Mouse (Mus musculus): ENCODE measurements at regions not wholly inside any gene's neighbourhood (a gene's known extent, or its start where the extent isn't known, plus 50 kb on each side); places are given as distances from the start of the nearest gene placed in this dataset.

GRCm38 (mm10) chr3:128723100-128723499 is 476.6 kb upstream of the Pitx2 start:
- intact Hi-C loops (cut with DNase I): no loop called here

- intact Hi-C loops (cut with DNase I): no loop called here
These were observed 479.4 kb upstream of the Pitx2 start for GRCm38 (mm10) chr3:128720276-128720675.

GRCm38 (mm10) chr3:128719226-128719625 is 480.5 kb upstream of the Pitx2 start:
- intact Hi-C loops (cut with DNase I): no loop called here

- intact Hi-C loops (cut with DNase I): no loop called here
These were observed 492.4 kb upstream of the Pitx2 start for GRCm38 (mm10) chr3:128707270-128707669.

- intact Hi-C loops (cut with DNase I): no loop called here
These were observed 531.1 kb upstream of the Pitx2 start for GRCm38 (mm10) chr3:128668468-128669127.

- intact Hi-C loops (cut with DNase I): no loop called here
These were observed 534.5 kb upstream of the Pitx2 start for GRCm38 (mm10) chr3:128665184-128665583.

GRCm38 (mm10) chr3:128636960-128637755 is 562.5 kb upstream of the Pitx2 start:
- intact Hi-C loops (cut with DNase I): no loop called here

GRCm38 (mm10) chr3:128627696-128628095 is 572.0 kb upstream of the Pitx2 start:
- intact Hi-C loops (cut with DNase I): no loop called here

GRCm38 (mm10) chr3:128616675-128617074 is 583.0 kb upstream of the Pitx2 start:
- intact Hi-C loops (cut with DNase I): no loop called here

- intact Hi-C loops (cut with DNase I): no loop called here
These were observed 586.0 kb upstream of the Pitx2 start for GRCm38 (mm10) chr3:128613657-128614056.

GRCm38 (mm10) chr3:128610731-128611130 is 588.9 kb upstream of the Pitx2 start:
- intact Hi-C loops (cut with DNase I): no loop called here

- intact Hi-C loops (cut with DNase I): no loop called here
These were observed 591.0 kb upstream of the Pitx2 start for GRCm38 (mm10) chr3:128608694-128609093.

GRCm38 (mm10) chr3:128575339-128576129 is 624.1 kb upstream of the Pitx2 start:
- intact Hi-C loops (cut with DNase I): no loop called here

- intact Hi-C loops (cut with DNase I): no loop called here
These were observed 629.1 kb upstream of the Pitx2 start for GRCm38 (mm10) chr3:128570551-128570950.

GRCm38 (mm10) chr3:128565386-128565785 is 634.3 kb upstream of the Pitx2 start:
- intact Hi-C loops (cut with DNase I): loop anchor here (2.0 kb wide), 1 partner anchor 21 kb away; no protein-coding TSS in a partner anchor

GRCm38 (mm10) chr3:128546416-128547327 is 650.5 kb upstream of the Fam241a start:
- intact Hi-C loops (cut with DNase I): no loop called here

- intact Hi-C loops (cut with DNase I): no loop called here
These were observed 629.3 kb upstream of the Fam241a start for GRCm38 (mm10) chr3:128525427-128525826.

- intact Hi-C loops (cut with DNase I): no loop called here
These were observed 624.6 kb upstream of the Fam241a start for GRCm38 (mm10) chr3:128520671-128521103.

- intact Hi-C loops (cut with DNase I): no loop called here
These were observed 623.8 kb upstream of the Fam241a start for GRCm38 (mm10) chr3:128519913-128520316.

- intact Hi-C loops (cut with DNase I): no loop called here
These were observed 622.7 kb upstream of the Fam241a start for GRCm38 (mm10) chr3:128518806-128519205.

- intact Hi-C loops (cut with DNase I): loop anchor here (5.0 kb wide), 1 partner anchor 731 kb away; no protein-coding TSS in a partner anchor
These were observed 575.0 kb upstream of the Fam241a start for GRCm38 (mm10) chr3:128471111-128471510.
